Mouse (Mus musculus): ENCODE measurements around the gene Akr1c13.
A peak's percentile ranks its signal among the peaks of the same experiment; 100 is the strongest.

Akr1c13 gene

DNA sequence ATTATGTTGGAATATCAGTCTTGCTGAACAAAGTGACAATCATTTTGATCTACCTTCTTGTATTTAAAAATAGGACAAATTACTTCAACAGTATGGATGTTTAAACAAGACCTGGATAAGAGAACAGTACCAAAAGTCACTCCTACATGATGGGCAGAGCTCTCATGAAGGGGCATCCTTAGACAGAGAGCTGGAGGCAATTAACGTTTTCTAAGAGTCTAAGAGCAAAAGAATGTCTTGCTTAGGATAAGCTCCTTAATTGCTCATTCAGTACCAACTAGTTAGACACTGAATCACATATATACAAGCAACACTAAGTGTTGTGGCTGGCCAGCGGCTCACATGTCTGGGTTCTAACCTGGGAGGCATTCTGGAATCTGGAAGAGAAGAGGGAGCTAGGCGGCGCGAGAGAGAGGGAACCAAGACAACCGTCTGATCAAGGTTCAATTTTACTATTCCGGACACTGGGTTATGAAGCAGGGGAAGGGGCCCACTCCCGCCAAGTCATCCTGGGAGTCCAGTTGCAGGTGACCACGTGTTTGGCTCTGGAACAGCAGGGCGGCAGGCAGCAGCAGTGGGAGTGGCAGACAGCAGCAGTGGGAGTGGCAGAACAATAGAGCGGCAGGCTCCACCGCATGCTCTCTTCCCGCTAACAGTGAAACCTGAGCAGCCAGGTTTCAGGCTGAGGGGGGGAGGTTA, 54.1 kb downstream of the Akr1c13 start:
- peak; percentile 14 for DNase-seq (ENCODE audit: low spot score)

DNA sequence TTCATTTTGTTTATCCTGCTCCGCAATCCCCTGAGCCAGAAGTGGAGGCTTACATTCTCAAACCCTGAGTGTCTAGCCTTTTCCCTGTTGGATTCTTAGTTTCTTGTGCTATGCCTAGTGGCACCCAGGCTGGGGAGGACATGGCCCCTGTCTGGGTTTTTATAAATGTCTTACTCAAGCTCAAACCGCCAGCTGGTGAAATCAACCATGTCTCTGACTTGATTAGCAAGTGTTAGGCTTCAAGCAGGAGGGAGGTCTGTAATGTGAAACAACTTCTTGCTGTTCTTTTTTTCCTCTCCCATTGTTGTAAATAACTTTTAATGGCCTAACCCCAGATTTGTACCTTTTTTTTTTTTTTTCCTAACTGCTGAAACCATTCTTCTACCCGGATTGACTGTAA, 58.4 kb downstream of the Akr1c13 start:
- DNase-seq (ENCODE audit: low spot score): no peak
